Mouse (Mus musculus) megakaryocyte, embryonic 14.5 days (primary cell): ENCODE measurements around the gene Mcm9.

Experiments
- FLI1 ChIP-seq: IDR thresholded peaks from 2 replicates; pipeline ENCODE4 v1.6.1; 2012; ENCODE audit warnings: low read length, inconsistent platforms, mixed read lengths
- GATA1 ChIP-seq: IDR thresholded peaks from 3 replicates; pipeline ENCODE4 v1.6.1; 2012; ENCODE audit warnings: mixed read lengths, low read length, inconsistent platforms, borderline replicate concordance

DNA sequence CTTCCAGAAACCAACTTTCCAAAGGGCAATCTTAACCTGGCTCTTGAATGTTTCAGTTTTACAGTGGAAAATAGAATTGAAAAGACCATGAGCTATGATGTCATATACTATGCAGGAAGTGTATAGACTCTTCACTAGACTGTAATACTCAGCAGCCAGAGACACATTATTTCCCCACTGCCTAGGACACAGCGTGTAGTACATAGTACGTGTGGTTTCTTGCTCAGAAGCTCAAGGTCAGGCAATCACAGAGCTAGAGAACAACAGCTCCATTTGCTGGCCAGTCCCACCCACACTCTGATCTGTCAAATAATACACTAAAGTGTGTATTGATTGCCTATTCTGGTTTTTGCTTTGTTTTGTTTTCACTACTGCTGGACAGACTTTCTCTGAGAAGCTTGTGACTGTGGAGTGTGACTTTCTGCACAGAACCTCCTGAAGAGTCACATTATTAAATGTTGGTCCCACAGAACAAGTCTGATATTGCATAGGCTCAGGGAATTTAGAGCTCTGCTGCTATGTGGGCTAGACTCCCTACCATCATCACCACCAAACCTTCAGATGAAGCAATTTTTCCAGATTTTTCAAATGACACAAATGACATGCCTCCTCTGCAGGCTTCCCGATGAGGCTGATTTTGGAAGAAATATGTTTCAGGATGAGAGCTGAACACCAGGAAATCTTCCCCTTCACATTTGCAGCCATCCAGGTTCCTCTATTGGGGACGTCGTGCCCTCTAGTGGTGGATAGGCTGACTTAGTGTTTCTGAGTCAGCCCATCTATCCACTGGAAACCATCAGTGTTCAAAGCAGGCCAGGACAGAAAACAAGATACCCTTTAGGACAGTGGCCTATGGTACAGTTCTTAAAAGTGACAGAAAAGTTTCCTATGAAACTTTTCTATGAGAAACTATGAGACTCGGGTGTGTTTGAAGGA lies 102.1 kb downstream of the Mcm9 start:
- TF ChIP-seq GATA1 = no peak
- TF ChIP-seq FLI1 = no peak
